Mouse (Mus musculus) yolk sac, embryonic 10.5 days (tissue): Measurements from ENCODE around the gene Tmem208.
"Not testable (repeated sequence)": the region's sequence is repeated elsewhere in the genome, so short reads cannot be mapped to it uniquely, and the experiment has no call there.

Experiments used
- DNase-seq: peaks from one replicate; pipeline ENCODE4 v3.0.0-alpha.2; 2017; ENCODE audit warnings: low spot score

Tmem208 gene

GRCm38 (mm10) chr8:105326141-105326672, at the start of gene Tmem208, which contains the start of gene Lrrc29:
TSS of gene Tmem208 (plus strand) at chr8:105326354.
TSS of gene Lrrc29 (minus strand) at chr8:105326278.
- DNase-seq = peak; percentile 96

DNA sequence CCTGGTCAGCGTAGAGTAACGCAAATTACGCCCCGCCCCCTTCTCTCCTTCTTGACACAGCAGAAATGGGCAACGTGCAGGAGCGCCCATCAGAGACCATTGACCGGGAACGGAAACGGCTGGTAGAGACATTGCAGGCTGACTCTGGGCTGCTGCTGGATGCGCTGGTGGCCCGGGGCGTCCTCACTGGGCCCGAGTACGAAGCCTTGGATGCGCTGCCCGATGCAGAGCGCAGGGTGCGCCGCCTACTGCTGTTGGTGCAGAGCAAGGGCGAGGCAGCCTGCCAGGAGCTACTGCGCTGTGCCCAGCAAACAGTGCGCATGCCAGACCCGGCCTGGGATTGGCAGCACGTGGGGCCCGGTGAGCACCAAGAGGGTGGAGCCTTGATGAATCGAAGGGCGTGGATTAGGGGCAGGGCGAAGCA, 47.2 kb upstream of the Tmem208 start:
- DNase-seq = no peak

- DNase-seq = no peak
Observed at GRCm38 (mm10) chr8:105280567-105280966, 45.6 kb upstream of the Tmem208 start.

- DNase-seq = no peak
Observed at GRCm38 (mm10) chr8:105281821-105282220, 44.3 kb upstream of the Tmem208 start.

DNA sequence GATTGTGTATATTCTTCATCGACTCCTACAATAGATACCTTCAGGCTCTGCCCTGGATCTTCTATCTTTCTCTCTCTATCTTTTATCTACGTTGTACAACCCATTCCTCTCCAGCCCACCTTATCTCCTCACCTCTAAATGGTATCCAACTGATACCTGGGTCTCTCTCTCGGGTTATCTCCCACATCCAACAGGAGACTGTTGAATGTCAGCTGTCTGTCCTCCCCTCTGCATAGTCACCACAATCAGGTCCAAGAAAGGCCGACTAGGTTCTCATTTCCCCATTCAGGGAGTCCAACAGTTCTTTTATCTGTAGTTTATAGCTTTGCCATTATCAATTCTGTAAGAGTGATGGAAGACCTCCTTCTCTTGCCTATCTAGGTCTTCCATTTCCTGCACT, 43.9 kb upstream of the Tmem208 start:
- DNase-seq = no peak

GRCm38 (mm10) chr8:105283074-105283473, 43.1 kb upstream of the Tmem208 start:
- DNase-seq = peak; percentile 41

DNA sequence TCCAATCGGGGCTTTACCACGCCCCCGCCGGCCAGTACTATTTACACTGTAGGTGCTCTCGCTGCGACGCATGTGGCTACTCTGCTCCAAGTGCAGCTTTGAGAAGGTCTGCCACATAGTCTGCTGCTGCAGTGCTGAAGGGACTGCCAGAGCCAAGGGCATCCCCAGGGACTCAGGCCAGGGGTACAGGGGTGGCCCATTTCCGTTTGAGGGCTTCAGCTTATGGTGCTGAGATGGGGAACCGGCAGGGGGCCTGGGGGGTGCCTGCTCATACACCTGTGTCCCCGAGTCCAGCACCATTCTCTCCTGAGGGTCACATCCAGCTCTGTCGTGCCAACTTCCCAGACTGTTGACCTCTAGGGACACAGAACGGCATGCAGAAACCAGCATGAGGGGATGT, 40.6 kb upstream of the Tmem208 start:
- no peak for DNase-seq

GRCm38 (mm10) chr8:105286907-105287306, 39.2 kb upstream of the Tmem208 start:
- no peak for DNase-seq

- DNase-seq = no peak
Observed at GRCm38 (mm10) chr8:105288231-105288630, 37.9 kb upstream of the Tmem208 start.

- DNase-seq = peak; percentile 91
Observed at GRCm38 (mm10) chr8:105288958-105289732, 37.0 kb upstream of the Tmem208 start.

GRCm38 (mm10) chr8:105289805-105290460, 36.2 kb upstream of the Tmem208 start, which contains the start of gene 4931428F04Rik:
TSS of gene 4931428F04Rik (minus strand) at chr8:105289864.
- peak; percentile 45 for DNase-seq

GRCm38 (mm10) chr8:105290554-105291314, 35.4 kb upstream of the Tmem208 start:
- DNase-seq = peak; percentile 78

DNA sequence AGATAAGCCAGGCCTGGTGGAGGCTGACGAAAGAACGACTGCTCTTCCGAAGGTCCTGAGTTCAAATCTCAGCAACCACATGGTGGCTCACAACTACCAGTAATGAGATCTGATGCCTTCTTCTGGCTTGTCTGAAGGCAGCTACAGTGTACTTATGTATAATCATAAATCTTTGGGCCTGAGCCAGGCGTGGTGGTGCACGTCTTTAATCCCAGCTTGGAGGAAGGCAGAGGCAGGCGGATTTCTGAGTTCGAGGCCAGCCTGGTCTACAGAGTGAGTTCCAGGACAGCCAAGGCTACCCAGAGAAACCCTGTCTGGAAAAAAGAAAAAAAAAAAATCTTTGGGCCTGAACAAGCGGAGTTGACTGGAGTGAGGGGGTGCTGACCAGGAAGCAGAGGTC, 34.8 kb upstream of the Tmem208 start:
- not testable (repeated sequence) for DNase-seq

GRCm38 (mm10) chr8:105291802-105292201, 34.4 kb upstream of the Tmem208 start:
- DNase-seq = not testable (repeated sequence)

- DNase-seq = no peak
Observed at GRCm38 (mm10) chr8:105292471-105292870, 33.7 kb upstream of the Tmem208 start.

DNA sequence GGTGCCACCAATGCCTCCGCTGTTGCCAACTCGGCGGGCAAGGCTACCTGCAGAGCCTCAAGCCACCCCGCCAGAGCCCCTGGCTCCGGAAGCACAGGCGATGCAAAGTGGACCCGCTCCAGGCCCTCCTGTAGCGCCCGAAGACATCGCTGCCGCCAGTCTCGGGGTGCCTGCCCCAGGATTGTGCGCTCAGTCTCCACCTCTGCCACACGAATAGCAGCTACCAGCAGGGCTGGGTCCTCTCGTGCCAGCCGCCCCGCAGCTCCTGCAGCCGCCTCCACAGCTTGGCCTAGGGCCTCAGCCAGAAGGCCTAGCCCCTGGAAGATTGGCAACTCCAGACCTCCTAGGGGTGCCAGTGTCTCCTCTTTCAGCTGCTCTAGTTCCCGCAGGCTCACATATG, 32.7 kb upstream of the Tmem208 start:
- no peak for DNase-seq

DNA sequence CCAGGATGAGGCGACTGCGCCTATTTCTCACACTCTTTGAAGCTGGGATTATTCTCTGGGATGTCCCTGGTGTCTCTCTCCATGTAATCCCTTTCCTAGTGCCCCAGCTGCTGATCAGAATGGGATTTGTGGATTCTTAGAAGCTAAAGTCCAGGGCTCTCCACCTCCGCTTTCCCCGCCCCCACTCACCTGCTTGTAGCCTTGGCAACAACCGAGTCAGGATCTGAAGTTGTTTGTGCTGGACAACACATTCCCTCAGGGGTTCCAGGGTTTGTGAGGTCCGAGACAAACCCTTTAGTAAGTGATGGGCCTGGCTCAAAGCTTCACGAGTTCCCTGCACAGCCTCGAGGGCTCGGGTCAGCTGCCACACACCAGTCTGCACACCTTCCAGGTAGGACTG, 31.4 kb upstream of the Tmem208 start:
- no peak for DNase-seq

DNA sequence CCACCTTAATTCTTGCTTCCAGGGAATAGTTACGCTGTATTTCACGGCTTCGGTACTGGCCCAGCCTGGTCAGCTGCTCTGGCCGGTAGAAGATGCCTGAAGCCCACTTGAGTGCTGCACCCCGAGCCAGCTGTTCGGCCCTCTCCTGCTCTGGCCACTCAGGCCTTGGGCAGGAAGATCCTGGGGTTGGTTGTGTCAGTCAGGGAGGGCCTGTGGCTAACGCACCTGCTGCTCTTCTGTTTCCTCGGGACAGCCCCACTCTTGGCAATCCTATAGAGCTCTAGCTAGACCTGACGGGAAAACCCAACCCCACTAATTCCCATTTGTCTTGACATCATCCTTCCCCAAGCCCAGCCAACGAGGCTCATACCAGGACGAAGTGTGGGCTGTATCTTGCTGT, 30.9 kb upstream of the Tmem208 start:
- no peak for DNase-seq

- no peak for DNase-seq
Observed at GRCm38 (mm10) chr8:105295895-105296573, 30.1 kb upstream of the Tmem208 start, which contains the start of gene Exoc3l. TSS of gene Exoc3l (minus strand) at chr8:105296101.

DNA sequence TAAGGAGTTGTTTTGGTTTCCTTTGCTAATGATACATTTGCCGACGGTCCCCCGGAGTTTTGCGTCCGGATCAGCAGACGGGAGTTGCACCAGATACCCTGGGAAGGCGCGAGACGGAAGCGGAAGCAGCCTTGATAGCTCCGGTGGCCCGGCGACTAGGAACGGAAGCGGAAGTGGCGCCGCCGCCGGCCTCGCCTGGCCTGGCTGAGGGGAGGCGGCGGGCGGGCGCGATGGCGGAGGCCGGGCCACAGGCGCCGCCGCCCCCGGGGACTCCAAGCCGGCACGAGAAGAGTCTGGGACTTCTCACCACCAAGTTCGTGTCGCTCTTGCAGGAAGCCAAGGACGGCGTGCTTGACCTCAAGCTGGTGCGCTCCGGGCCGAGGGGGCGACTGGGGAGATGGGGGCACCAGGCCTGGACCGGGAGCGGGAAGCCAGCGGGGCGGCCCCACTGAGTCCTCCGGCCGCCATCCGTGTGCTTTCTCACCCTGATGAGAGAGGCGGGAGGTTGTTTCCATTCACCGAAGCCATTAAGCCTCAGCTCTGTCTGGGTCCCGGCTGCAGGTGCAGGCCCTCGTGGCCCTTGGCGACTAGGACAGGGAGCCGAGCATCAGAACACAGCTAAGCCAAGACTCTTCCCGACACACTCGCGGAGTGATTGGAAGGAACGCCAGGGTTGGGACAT, 28.5 kb upstream of the Tmem208 start, which contains the start of gene E2f4:
E2f4 (plus strand) TSS at position 153 of the 682 bp plus-strand sequence.
- peak; percentile 89 for DNase-seq
